Mouse (Mus musculus) yolk sac, embryonic 10.5 days (tissue): Measurements from ENCODE around the gene Orc3.
A peak's percentile ranks its signal among the peaks of the same experiment; 100 is the strongest.

Source experiments
- DNase-seq: peaks from one replicate; pipeline ENCODE4 v3.0.0-alpha.2; 2017; ENCODE audit warnings: low spot score

Gene Orc3

GRCm38 (mm10) chr4:34614630-34615094 is at the start of gene Orc3, which contains the start of gene Rars2:
Orc3 (minus strand) TSS chr4:34614944.
Rars2 (plus strand) TSS chr4:34614957.
- peak; percentile 91 for DNase-seq

GRCm38 (mm10) chr4:34661927-34662326 is 47.2 kb upstream of the Orc3 start:
- no peak for DNase-seq

DNA sequence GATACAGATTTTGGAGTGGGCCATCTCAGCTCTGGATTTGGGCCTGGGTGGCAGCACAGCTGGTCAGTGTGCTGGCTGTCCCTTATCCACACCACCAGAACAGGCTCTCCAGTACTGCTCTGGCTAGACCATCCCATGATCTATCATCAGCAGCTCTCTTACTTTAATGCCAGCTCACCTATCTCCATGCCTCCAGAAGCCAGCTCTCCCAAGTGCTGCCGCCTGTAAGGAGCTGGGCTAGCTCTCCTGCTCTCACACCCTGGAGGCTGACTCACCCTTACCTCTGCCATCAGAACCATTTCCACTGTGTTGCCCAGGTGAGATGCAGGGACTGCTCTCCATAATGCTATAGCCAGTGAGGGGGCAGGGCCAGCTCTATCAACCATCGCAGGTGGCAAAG is 46.8 kb upstream of the Orc3 start:
- DNase-seq, result no peak

DNA sequence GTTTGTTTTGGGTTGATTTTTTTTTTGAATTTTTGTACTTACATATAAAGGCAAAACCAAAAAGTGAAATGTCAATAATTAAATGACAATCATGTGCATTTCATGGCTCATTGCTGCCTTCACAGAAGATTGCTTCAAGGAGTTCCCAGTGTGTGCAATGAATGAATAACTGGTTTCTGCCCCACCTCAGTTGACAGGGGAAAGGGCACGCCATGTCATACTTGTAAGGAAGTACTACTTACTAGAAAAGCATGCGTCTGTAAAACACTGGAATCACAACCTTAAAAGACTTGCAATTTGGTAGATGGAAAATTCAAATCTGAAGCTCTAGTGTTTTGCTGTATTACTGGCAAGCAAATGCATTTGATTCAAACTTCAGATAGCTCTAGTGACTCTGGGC is 44.3 kb upstream of the Orc3 start:
- no peak for DNase-seq

GRCm38 (mm10) chr4:34656101-34656500 is 41.4 kb upstream of the Orc3 start:
- DNase-seq, result no peak

DNA sequence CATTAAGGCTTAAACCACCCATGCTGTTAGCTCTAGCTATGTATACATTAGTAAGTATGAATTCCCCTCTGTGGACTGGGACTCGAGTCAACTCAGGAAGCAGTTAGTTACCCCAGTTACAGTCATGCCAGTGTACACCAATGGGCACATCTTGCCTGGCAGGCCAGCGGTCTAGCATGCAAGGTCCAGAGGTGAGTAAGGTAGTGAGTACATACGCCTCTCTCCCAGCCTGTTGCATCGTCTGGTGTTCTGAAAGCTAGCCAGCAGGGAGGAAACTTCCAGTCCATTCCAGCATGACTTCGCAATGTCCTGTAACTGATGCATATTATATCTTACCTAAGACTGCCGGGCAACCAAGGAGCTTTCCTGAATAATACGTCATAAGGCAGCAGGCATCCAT is 38.4 kb upstream of the Orc3 start:
- DNase-seq, result no peak

DNA sequence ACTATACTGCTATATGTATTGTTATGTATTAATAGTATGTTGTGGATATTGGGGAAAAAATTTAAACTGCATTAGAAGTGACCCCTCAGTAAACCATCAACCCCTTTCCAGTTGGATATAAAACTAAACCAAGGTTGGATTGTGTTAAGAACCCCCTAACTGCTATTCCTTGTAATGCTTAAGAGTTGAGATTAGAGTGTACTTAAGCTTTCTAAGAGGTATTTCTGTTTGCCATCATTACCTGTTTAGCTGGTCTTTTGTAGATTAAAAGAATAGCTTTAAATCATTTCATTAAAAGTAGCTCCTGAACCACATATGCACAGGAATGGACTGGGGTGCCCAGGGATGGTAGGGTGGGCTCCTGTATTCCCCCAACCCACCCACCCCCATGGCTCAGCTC is 30.0 kb upstream of the Orc3 start:
- no peak for DNase-seq

- DNase-seq, result no peak
Measured at GRCm38 (mm10) chr4:34640731-34641130, 26.0 kb upstream of the Orc3 start.

DNA sequence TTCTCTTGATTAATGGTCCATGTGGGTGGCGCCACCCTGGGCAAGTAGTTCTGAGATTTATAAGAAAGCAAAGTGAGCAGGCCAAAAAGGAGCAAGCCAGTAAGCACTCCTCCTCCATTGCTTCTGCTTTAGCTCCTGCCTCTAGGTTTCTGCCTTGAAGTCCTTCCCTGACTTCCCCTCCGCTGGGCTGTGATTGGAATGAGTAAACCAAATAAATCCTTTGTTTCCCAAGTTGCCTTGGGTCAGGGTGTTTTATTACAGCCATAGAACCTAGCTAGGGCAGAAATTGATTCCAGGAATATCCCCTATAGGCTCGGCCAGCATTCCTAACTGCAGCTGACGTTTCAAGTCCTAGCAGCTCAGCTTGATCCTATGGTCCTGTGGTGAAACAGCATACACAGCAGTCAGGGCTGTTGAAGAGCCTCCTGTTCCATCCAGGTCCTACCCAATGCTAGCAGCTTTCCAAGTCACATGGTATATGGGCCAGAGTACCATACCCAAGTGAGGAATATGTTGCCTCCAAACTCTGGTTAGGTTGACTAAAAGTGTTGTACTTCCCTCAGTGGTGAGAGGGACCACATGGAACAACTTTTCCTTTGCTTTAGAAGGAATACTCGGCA is 25.1 kb upstream of the Orc3 start:
- DNase-seq, result no peak

DNA sequence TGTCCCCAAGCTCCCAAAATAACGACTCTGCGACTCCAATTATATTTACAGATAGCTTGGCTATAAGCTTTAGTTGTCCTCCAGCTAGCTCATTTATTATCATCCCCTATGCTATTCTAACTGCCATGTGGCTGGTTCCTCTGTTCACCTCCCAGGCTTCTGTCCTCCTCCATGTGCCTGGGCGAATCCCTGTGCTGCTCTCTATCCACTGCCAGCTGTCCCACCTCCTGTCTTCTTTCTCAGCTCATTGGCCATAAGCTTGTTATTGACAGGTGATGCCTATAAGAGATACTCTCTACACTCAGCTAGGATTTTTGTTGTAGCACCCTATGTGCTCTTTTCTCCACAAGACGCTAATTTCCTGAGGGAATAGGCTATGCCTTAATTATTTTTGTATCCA is 23.1 kb upstream of the Orc3 start:
- no peak for DNase-seq

DNA sequence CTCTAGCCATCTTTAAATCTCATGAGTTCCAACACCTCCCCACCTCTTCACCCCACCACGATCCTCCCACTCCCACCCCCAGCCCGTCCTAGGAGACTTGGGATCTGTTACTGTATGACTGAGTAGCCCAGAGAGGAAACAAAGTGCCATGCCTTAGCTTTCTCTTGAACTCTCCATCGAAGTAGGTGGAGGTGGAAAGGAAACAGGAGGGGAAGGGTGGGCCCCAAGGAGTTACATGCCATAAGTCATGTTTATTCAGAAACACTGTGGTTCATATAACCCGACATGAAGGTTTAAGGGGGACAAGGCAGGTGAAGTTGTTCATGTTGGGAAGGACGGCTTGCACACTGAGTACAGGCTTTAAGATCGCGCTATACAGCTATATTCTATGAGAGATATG is 22.6 kb upstream of the Orc3 start:
- DNase-seq, result no peak

- no peak for DNase-seq
Measured at GRCm38 (mm10) chr4:34636036-34636435, 21.3 kb upstream of the Orc3 start.

DNA sequence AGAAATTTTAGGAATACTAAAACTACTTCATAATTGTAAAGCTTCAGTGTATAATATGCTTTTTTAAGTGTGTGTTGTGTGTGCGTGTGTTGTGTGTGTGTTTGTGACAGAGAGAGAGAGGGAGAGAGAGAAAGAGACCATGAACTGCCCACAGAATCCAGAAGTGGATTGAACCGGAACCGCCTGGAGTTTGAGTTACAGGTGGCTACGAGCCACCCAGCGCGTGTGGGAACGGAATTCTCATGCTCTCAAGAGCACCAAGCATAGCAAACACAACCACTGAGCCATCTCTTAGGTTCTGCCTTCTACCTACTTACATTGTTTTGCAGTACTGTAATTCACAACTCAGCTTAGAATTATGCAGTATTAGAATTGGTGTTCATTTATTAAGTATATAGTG is 19.4 kb upstream of the Orc3 start:
- no peak for DNase-seq

DNA sequence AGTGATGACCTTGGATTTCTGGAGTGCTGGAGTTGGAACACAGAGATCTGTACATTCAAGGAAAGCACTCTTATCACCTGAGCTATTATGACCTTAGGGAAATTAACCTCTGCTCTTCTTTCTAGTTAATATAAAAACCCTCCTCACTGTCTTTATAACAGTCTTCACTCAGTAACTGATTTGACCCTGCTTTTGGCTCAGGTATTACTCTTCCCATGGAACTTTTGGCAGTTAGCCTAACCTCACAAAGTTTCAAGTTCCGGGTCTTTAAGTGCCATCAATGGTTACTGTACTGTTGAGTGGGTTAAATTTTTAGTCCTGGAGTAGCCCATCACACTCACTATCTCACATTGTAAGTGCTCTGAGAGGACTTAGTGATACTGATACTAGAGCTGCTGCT is 15.2 kb upstream of the Orc3 start:
- DNase-seq, result no peak

DNA sequence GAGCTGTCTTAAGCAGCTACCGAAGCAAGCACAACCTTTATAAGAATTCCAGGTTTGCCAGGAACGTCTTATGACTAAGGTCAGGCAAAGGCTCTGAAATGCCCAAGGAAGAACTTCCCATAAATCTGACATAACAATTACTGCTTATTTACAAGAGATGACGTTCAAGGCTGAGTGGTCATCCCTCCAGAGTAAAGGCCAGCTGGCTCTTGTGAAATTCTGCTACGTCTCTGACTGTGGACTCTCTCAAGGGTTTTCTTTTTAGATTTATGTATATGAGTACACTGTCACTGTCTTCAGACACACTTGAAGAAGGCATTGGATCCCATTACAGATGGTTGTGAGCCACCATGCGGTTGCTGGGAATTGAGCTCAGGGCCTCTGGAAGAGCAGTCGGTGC is 11.7 kb upstream of the Orc3 start:
- no peak for DNase-seq

DNA sequence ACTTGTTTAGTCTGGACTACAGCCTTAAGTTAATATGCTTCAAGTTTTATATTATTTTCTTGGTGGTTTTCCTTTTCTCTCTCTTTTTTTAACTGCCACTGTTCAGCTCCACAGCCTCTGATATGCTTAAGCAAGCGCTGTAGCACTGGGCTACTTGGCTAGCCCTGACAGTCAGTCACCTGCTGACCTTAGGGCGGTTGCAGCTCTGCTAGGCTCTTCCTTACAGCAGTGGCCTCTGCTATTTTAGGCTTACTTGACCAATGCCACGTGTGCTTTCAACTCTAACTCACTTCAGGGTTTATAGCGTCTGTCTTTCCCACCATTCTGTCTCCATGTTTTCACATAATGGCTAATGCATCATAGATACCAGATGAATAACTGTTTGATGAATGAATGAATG is 10.8 kb upstream of the Orc3 start:
- no peak for DNase-seq

GRCm38 (mm10) chr4:34616146-34616545 is 1.4 kb upstream of the Orc3 start:
- DNase-seq, result no peak

- DNase-seq, result peak; percentile 31
Measured at GRCm38 (mm10) chr4:34615303-34615702, 559 bp upstream of the Orc3 start.

- DNase-seq, result no peak
Measured at GRCm38 (mm10) chr4:34613571-34614145, 1.1 kb downstream of the Orc3 start.

DNA sequence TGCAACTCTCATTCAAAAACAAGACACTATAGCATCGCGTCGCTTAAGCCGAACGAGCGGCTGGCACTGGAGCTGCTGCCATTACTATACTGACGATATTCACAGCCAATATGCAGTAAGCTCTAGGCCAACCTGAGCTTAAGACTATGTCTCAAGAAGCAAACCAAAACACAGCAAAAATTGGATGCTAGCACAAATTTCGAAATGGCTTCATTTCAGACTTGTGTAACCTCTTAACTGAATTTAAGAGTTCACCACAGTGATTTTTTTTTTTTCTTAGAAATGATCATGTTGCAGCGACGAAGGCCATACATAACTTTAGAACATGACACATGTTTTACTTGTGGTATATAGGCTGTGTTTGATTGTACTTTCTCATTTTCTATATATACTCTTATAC is 8.1 kb downstream of the Orc3 start:
- no peak for DNase-seq

- no peak for DNase-seq
Measured at GRCm38 (mm10) chr4:34603123-34603522, 11.6 kb downstream of the Orc3 start.

GRCm38 (mm10) chr4:34584871-34585607 is 29.7 kb downstream of the Orc3 start:
- DNase-seq, result no peak

DNA sequence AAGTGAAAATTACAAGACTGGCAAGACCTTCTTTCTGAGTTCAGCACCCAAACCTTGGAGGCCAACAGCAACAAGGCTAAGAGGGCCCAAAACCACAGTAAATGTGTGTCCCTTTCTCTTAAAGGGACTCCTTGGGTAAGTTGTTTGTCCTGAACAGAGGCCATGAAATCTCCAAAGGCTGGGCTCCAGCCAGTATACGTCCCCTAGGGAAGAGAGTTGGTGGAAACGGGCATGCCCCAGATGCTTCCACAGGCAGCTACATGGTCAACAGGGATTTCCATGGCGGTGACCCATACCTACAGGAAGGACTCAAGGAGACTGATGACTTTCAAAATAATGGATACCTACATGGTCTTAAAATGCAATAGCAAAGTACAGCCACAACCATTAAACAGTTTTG is 31.3 kb downstream of the Orc3 start:
- DNase-seq, result no peak

DNA sequence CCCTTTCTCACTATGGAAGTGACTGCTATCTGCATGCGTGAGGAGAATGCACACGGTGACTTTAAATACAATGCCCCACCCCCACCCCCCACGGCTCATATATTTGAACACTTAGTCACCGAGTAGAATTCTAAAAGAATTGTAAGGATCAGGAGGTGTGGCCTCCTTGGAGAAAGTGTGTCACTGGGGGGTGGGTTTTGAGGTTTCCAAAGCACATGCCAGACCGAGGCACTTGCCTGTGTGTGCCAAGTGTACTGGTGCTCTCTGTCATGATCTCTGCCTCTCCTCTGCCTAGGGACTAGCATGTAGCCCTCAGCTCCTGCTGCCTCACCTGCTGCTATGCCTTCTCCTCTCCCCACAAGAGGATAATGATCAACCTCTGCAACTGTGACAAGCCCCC is 32.3 kb downstream of the Orc3 start:
- DNase-seq, result no peak
